Mouse (Mus musculus) cortical plate, adult 2 months (tissue): Measurements from ENCODE around the gene Sox6. TPM values are rescaled to one million over a fixed set of nuclear protein-coding genes. Genes with fewer than 3 reads are reported as not detected.
"Not testable (repeated sequence)": the region's sequence is repeated elsewhere in the genome, so short reads cannot be mapped to it uniquely, and the experiment has no call there.

Experiments
- H3K27ac ChIP-seq: fragments of 200-500 bp; 2 replicates; pipeline ENCODE4 v1.5.1; 2012; ENCODE audit warnings: low read length, control low read depth, inconsistent platforms; ENCODE audit not compliant: insufficient read depth
- H3K4me1 ChIP-seq: fragments of 200-500 bp; 2 replicates; pipeline ENCODE4 v1.6.1; 2011; ENCODE audit warnings: low read length; ENCODE audit not compliant: control insufficient read depth, insufficient read depth
- H3K4me3 ChIP-seq: fragments of 200-500 bp; 2 replicates; pipeline ENCODE4 v1.5.1; 2011; ENCODE audit warnings: mild to moderate bottlenecking, low read length, control low read depth; ENCODE audit not compliant: insufficient read depth
- CTCF ChIP-seq: fragments of 200-500 bp; IDR thresholded peaks from 2 replicates; pipeline ENCODE4 v1.5.1; 2011; ENCODE audit warnings: mild to moderate bottlenecking, control low read depth, low read length; ENCODE audit not compliant: insufficient read depth; ENCODE audit errors: extremely low read depth
- POLR2A ChIP-seq: fragments of 200-500 bp; IDR thresholded peaks from 2 replicates; pipeline ENCODE4 v1.6.1; 2011; ENCODE audit warnings: mild to moderate bottlenecking, low read length, control low read depth; ENCODE audit not compliant: insufficient read depth; ENCODE audit errors: extremely low read depth
- polyA plus RNA-seq: library from polyadenylated mRNA; depleted of rRNA; stranded (reverse); fragments of >200 nt; gene quantifications from 2 replicates; pipeline ENCODE4 v1.2.3, GENCODE M21; 2012; rRNA removed

Sox6 gene
- 9.4 and 9.8 TPM in 2 replicates for polyA plus RNA-seq

DNA sequence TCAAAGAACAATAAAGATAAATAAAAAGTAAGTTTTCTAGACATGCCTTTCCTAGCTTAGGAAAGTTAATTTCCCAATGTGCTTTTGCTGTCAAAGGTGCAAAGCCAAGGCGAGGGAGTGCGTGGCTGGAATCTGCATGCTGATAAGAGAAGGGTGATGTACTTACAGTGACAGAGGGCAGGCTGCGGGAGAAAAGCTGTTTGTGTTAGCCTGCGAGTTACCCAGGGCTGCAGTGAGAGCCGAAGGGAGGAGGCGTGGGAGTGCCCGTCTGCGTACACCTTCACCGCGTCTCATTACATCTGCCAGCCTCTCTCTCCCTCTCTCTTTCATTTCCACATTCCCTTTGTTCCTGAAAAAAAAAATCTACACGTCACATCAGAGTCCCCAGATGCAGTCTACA, at the start of gene Sox6:
Sox6 (minus strand) TSS at position 286 of the 400 bp plus-strand sequence.
- Histone ChIP-seq H3K27ac (no peak within 1 kb of the TSS), H3K4me3 (peak within 1 kb of the TSS; percentile 42), H3K4me1 (no peaks in the 10 kb centered on the region)
- TF ChIP-seq POLR2A (no peak), CTCF (no peak)

DNA sequence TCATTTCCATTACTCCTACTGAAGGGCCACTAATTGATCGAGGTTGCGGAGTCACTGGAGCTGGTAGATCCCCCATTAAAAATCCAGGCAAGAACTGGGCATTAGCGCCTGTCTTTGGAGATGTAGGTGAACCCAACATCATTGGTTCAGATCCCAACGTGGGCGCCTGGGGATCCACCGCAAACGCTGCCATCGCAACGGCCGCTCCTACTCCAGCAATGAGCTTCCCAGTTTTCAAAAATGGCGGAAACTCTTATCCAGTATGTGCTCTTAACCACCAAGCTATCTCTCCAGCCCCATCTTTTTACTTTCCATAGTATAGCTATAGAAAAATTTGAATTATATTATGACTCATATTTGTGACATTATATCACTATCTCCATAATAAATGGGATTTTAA, 45.8 kb upstream of the Sox6 start, which contains the start of gene Gm4353:
Gm4353 (minus strand) TSS at position 270 of the 400 bp plus-strand sequence.
- H3K4me3 ChIP-seq, H3K4me1 ChIP-seq, H3K27ac ChIP-seq: not testable (repeated sequence)

DNA sequence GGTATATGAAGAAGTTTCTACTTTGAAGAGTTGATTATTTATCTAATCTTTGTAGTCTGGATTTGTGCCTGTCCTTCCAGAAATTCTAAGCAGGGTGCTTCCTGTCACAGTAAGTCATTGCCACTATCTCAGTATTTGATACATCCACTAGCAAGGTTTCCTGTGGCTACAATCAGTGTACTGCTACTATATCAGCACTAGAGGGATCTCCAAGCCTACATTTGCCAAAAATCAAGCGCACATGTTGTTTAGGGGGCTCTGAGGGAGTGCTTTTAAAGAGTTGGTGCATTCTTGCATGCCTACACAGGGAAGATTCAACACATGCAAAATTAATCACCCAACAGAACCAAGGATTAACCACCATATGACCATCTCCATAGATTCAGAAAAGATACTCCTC, 22.1 kb upstream of the Sox6 start:
- Histone ChIP-seq H3K4me3 (no peak overlapping the region), H3K27ac (no peak overlapping the region), H3K4me1 (no peaks in the 10 kb centered on the region)
- no peak for TF ChIP-seq POLR2A
- peak; percentile 14; the same call in 1 of the 2 replicates for TF ChIP-seq CTCF

DNA sequence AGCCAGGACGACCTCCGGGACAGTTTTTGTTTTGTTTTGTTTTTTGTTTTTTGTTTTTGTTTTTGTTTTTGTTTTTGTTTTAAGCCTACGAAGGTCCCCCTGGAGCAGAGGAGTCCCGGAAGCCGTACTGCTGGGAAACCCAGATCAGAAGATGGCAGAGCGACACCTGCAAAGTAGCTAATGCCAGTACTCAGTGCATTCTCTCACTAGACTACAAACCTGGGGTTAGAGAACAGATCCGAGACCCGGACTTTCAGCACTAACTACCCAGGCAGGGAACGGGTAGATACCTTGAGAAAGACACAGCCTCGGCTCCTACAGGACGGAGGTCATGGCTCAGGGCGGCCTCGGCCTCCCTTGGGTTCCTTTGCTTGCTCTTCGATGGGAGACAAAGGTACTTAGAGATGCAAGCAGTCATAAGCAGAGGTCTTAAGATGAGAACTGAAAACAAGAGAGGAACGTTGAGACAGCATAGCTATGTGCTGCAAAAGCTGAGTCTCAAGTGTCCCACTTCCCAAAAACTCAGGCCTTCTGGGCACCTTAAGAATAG, 1.9 kb upstream of the Sox6 start:
- Histone ChIP-seq H3K4me3 (peak overlapping the region; percentile 42; the same call in 1 of the 2 replicates), H3K27ac (no peak overlapping the region), H3K4me1 (no peaks in the 10 kb centered on the region)
- TF ChIP-seq CTCF, result no peak
- no peak for TF ChIP-seq POLR2A

DNA sequence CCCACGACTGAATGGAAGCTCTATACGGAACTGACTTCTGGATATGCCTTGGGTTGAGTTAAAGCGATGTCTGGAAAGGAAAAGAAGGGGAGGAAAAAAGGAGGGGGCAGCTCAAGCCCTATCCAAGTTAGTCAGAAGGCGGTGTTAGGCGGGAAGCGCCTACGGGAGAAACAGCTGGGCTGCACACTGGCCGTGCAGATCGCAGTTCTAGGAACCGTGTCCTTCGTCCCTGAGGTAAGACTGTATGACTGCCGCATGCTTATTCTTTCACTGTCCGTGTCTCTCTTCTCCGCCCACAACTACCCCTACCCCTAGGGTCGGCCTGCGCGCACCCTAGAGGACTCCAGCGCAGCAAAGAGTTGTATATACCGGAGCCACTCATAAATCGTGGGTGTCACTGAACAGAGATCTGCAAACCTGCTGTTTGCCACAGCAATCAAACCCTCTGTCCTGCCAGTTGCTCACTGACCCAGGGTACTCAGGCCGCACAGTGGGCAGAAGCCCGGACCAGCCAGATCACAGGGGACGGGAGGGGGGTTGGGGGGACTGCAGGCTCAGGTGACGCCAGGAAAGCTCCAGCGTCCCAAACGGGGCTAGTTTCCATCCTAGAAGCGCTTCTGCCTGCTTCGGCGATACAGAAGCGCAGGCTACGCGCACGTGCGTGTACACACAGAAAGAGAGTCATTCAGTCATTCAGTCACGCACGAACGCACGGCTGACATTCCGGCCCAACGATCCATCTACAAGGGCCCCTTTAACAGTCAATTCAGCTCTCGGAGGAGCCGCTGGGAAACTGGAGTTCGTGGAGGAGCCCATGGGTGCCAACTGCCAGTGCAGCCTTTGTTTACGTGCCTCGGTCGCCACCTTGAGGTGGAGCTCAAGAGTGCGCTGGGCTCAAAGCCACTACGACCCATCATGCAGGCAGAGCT, 1.2 kb upstream of the Sox6 start:
- H3K4me1 ChIP-seq, result no peaks in the 10 kb centered on the region
- no peak overlapping the region for H3K27ac ChIP-seq
- peak overlapping the region; percentile 42 for H3K4me3 ChIP-seq
- peak; percentile 90 for TF ChIP-seq CTCF
- no peak for TF ChIP-seq POLR2A

DNA sequence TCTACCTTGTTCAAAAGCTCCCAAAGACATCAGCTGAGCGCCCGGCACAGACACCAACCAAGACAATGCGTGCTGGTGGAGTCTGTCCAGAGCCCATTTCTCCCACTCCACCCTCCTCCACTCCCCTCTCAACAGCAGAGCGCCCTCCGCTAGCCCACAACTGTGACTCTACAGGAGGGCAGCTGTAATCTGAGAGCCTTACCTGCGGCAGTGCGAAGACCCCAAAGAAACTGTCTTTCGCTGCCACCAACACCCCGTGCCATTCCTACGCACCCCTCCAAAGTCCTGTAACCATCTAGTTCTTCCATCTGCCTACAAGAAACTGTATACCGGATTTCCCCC, 571 bp upstream of the Sox6 start, which contains the start of gene 1110004F10Rik:
1110004F10Rik (plus strand) TSS at position 202 of the 342 bp plus-strand sequence.
- Histone ChIP-seq H3K4me3 (peak within 1 kb of the TSS; percentile 42), H3K27ac (no peak within 1 kb of the TSS), H3K4me1 (no peaks in the 10 kb centered on the region)
- no peak for TF ChIP-seq CTCF
- no peak for TF ChIP-seq POLR2A

DNA sequence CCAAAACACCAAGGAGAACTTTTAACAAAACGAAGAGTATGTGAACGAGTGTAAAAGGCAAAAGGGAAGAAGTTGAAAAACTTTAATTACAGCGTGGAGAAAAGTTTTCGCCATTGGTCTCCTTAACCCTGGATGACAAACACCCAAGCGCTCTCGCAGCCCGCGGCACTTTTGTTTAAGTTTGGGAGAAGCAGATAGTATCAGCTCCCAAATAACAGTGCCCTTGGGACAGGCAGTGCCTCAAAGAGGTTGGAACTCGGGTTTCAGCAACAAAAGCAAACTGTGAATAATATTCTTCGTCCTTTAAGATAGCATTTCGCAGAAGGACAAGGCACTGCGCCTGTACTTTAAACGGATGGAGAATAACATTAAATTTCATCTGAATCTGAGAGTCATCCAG, 572 bp downstream of the Sox6 start:
- peak overlapping the region; percentile 13 for H3K4me3 ChIP-seq

DNA sequence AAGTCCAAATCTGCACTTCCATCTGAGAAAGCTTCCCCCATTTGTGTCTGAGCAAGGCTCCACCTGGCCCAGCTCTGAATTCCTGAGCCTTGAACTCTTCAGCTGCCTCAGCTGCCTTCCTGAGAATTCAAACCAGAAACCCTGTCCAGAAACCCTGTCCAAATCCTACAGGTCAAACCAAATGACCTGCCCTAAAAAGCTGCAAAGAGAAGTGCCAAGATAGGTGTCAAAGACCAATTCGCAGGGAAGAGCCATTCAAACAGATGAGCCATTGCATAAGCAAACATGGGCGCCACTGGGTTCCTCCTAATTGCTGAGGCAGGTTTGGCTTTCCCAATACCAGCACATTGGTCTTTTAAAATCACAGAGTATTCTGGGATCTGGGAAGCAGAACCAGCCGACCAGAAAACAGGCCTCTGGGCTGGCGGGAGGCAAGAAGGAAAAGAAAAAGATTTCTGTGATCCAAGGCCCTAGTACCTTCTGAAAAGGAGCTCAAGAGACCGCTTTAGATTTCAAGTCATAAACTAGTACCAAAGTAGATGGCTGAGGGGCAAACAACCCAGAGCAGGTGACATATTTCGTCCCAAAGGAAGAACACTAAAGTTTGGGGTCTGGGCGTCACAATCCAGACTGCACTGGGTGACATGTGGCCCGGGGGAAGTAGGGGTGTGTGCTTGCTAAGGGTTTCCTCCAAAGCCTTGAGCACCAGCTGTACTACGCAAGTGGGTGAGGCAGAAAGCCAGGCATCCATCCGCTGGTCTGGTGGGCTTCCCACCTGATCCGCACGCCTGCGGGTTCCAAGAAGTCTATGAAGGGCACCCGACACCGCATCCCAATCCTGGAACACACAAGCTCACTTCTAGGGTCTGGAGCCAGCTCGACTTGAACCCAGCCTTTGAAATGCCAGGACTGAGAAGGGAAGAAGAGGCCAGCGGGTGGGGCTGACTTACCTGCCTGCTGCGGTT, 1.7 kb downstream of the Sox6 start:
- TF ChIP-seq POLR2A, result no peak
- no peak for TF ChIP-seq CTCF
- Histone ChIP-seq H3K27ac (no peak overlapping the region), H3K4me1 (no peaks in the 10 kb centered on the region), H3K4me3 (no peak overlapping the region; the same call in 1 of the 2 replicates)

More for the DNA sequence above, 572 bp downstream of the Sox6 start:
- no peak overlapping the region for H3K27ac ChIP-seq
- no peaks in the 10 kb centered on the region for H3K4me1 ChIP-seq
- TF ChIP-seq POLR2A, result no peak
- no peak for TF ChIP-seq CTCF

DNA sequence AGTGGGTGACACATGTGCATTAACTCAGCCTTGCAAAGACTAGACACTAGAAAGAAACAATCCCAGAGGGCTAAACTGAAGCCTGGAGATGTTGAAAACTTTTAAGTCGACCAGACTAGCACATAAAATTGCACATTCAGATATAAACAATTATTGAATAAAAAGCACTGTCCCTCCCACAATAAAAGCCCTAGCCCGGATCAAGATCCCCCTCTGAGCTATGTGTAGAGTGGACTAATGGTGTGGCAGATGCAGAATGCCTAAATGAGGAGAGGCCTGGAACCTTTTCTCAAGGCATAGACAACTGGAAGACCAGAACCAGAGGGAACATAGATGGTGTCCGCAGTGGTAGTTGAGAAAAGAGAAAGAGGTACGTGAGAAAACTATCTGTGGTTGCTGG, 3.1 kb downstream of the Sox6 start:
- no peak overlapping the region for H3K4me3 ChIP-seq
- TF ChIP-seq CTCF (no peak), POLR2A (no peak)
- H3K4me1 ChIP-seq, result no peaks in the 10 kb centered on the region
- no peak overlapping the region for H3K27ac ChIP-seq
